Mouse (Mus musculus) adrenal gland, adult 10 weeks (tissue): ENCODE data around the gene Tdrd12. TPM values are rescaled to one million over a fixed set of nuclear protein-coding genes. Genes with fewer than 3 reads are reported as not detected.

ENCODE experiments used
- polyA plus RNA-seq: library from polyadenylated mRNA; stranded (reverse); fragments of 350-450 nt; fragmentation: Illumina TruSeq; extraction: RNeasy Lipid Tissue Mini Kit (QIAGEN cat#74804); gene quantifications from one replicate; pipeline ENCODE4 v1.2.3, GENCODE M21; 2014; ENCODE audit warnings: low read depth, low replicate concordance

Gene Tdrd12
- polyA plus RNA-seq: not detected

DNA sequence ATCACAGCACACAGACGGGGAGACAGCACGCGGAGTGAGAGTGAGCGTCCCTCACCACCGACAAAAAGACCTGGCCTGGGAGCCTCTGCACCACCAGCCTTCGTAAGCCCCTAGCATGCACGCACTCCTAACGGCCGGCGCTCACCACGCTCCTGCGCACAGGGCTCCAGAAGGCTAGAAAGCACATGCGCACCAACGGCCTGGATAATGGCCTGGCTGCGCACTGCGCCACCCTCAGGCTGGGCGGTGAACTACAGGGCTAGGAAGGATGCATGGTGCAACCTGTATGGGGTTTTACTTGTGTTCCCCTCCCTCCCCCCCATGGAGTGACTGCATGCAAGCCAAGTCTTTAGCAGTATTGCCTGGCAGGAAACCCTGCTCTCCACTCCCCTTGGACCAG is at the start of gene Tdrd12:
Tdrd12 (minus strand) TSS at position 184 of the 400 bp plus-strand sequence.

GRCm38 (mm10) chr7:35586055-35586905 is 48.7 kb upstream of the Tdrd12 start, which contains the start of gene Ankrd27:
Ankrd27 (plus strand) TSS chr7:35586244.

DNA sequence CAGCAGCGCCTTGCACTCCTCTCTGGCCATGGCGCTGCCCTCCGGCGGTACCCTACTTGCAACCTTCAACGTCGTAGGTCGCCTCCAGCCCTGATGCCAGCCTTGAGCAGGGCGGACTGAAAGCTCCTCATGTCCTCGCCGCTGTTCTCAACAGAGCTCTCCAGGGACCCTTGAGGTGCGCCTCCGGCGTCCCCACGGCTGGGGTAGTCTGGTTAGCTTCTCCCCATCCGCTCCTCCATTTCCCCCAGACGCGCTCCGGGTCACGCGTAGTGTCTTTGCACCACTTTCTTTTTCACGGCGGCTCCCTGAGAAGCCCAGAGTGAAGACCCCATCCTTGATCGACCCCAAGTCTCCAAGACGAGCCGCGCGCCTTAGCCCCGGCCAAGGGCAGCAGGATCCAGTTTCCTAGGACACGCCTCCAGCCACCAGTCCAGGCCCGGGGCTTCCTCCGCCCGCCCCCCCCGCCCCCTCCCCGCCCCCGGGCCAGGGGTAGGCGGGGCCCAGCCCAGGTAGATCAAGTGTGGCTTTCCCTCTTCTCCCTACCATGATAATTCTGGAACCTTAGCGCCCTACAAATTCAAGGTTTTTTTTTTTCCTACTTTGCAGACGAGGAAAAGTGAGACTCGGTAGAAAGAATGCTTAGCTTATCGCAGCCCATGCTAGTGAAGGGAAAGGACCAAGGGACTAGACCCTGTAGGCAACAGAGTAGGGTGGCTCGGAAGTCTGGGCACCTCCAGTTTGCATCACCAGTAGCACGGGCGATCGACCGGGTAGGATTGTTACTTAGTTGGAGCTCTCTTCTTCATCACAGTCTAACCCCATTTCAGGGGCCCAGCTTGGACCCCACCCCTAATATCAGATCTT is 47.9 kb upstream of the Tdrd12 start, which contains the start of gene Rgs9bp:
Rgs9bp (minus strand) TSS at position 392 of the 864 bp plus-strand sequence.

GRCm38 (mm10) chr7:35556205-35556603 is 18.7 kb upstream of the Tdrd12 start, which contains the start of gene Nudt19:
Nudt19 (minus strand) TSS chr7:35556304.

GRCm38 (mm10) chr7:35447996-35448846 is 89.3 kb downstream of the Tdrd12 start, which contains the start of gene Slc7a9:
Slc7a9 (plus strand) TSS chr7:35448796.

Other genes starting within 250 kb of the Tdrd12 start
- 12.3 TPM for gene Gpatch1, start 219.3 kb downstream of the Tdrd12 start, polyA plus RNA-seq
- gene Rhpn2, start 203.6 kb downstream of the Tdrd12 start, polyA plus RNA-seq: 2.3 TPM
- gene Faap24, start 140.9 kb downstream of the Tdrd12 start, polyA plus RNA-seq: 3.7 TPM
- 8.6 TPM for gene Cep89, start 140.7 kb downstream of the Tdrd12 start, polyA plus RNA-seq
- gene Slc7a9, start 88.9 kb downstream of the Tdrd12 start, polyA plus RNA-seq: not detected
- gene Nudt19, start 18.6 kb upstream of the Tdrd12 start, polyA plus RNA-seq: 221 TPM
- gene Rgs9bp, start 47.8 kb upstream of the Tdrd12 start, polyA plus RNA-seq: 0.29 TPM
- gene Ankrd27, start 48.5 kb upstream of the Tdrd12 start, polyA plus RNA-seq: 8.7 TPM
- gene Pdcd5, start 109.8 kb upstream of the Tdrd12 start, polyA plus RNA-seq: 263 TPM
- 117 TPM for gene Dpy19l3, start 216.7 kb upstream of the Tdrd12 start, polyA plus RNA-seq